Mouse (Mus musculus) embryo, embryonic 10.5 days (tissue): ENCODE data around the gene Pard3.

ENCODE experiments used
- DNase-seq: peaks from one replicate; pipeline ENCODE4 v3.0.0-alpha.2; 2015; ENCODE audit warnings: low spot score

The Pard3 gene

DNA sequence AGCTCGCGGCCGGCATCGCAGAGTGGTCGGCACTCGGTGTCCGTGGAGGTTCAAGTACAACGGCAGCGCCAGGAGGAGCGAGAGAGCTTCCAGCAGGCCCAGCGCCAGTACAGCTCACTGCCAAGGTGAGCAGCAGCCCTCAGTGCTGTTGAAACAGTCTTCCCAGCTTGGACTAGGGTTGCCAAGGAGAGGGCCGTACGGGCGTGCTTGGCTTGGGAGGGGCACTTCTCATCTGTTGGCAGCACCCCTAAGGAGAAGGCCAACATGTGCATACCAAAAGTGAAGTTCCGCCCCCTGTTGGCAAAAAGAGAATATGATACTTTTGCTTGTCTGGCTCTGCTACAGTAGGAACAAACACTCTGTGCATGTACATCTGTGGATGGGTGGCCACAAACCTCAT, 539.4 kb downstream of the Pard3 start:
- DNase-seq = no peak

DNA sequence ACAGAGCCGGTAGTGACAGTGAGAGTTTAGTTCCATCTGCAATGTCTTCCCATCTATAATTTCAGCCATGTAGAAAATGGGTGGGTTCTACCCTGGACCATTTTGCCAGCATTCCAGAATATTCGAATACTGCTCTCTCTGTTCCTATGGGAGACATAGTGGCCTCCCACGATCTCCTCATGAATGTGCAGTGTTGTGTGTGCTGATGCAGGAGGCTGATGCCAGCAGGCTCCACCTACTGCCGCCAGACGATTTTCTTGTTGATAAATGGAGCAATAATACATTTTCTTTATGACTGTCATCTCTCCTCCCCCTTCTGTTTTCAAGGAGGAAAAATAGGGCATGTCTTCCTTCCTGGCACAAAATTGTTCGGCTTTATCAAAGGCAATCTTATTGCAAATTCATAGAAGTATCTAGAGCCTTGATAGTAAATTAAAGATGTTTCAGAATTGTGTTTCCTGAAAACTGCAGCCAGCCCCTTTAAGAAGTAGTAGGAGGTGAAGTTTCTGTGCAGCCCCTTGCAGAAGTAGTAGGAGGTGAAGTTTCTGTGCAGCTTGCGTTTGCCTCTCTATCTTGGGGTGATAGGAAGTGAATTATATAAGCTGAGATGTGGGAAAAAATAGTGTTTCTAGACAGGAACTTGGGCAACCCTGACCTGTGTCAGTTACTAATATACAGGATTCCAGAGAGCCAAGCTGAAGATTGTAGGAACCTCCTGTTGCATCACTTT, 545.0 kb downstream of the Pard3 start:
- DNase-seq = no peak

- no peak for DNase-seq
Observed at GRCm38 (mm10) chr8:127609316-127609715, 545.6 kb downstream of the Pard3 start.

GRCm38 (mm10) chr8:127614206-127614605, 550.5 kb downstream of the Pard3 start:
- no peak for DNase-seq

DNA sequence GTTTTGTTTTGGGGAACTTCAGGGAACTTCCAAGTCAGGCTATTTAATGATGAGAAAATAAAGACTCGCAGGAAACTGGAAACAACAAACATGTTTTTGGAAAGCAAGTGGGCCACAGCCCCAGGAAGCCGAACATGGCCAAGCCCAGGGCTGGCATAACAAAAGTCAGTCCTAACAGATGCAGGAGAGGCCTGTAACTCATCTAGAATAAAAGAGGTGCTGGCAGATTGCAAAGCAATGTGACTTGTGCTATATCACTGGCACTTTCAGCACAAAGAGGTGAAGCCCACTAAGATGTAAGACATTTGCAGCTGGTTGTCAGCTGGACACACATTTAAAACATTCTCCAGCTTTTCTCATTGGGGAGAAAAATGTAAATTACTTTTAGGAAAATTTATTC, 553.0 kb downstream of the Pard3 start:
- DNase-seq = no peak

GRCm38 (mm10) chr8:127622137-127622536, 558.4 kb downstream of the Pard3 start:
- DNase-seq = no peak

- no peak for DNase-seq
Observed at GRCm38 (mm10) chr8:127638232-127639087, 574.8 kb downstream of the Pard3 start.

GRCm38 (mm10) chr8:127639088-127639453, 575.4 kb downstream of the Pard3 start:
- no peak for DNase-seq

- DNase-seq = no peak
Observed at GRCm38 (mm10) chr8:127655559-127655958, 591.9 kb downstream of the Pard3 start.
